Mouse (Mus musculus): ENCODE measurements around the gene Mbd6. TPM values are rescaled to one million over a fixed set of nuclear protein-coding genes. Genes with fewer than 3 reads are reported as not detected.

Mbd6 gene
- total RNA-seq, 2 experiments from 2014 or later: 37.4 to 45.5 TPM

- no peak for DNase-seq (ENCODE audit: extremely low spot score in 1 of 2, low spot score in 2 of 2)
- intact Hi-C loops (cut with DNase I): no loop called here
Measured at GRCm38 (mm10) chr10:127291881-127292638, 3.2 kb upstream of the Mbd6 start.

GRCm38 (mm10) chr10:127290930-127291880 lies 2.4 kb upstream of the Mbd6 start:
- peak in 1 of 2 experiments; percentile 67 for DNase-seq (ENCODE audit: extremely low spot score in 1 of 2, low spot score in 2 of 2)
- intact Hi-C loops (cut with DNase I): no loop called here

- DNase-seq (ENCODE audit: extremely low spot score in 1 of 2, low spot score in 2 of 2): peak; percentile 100
- intact Hi-C loops (cut with DNase I): no loop called here
Measured at GRCm38 (mm10) chr10:127290307-127290929, 1.6 kb upstream of the Mbd6 start.

GRCm38 (mm10) chr10:127289573-127290191 lies 864 bp upstream of the Mbd6 start:
- intact Hi-C loops (cut with DNase I): no loop called here
- DNase-seq (ENCODE audit: extremely low spot score in 1 of 2, low spot score in 2 of 2): peak in 1 of 2 experiments; percentile 88

- DNase-seq (ENCODE audit: extremely low spot score in 1 of 2, low spot score in 2 of 2): peak in 1 of 2 experiments; percentile 78
- intact Hi-C loops (cut with DNase I): no loop called here
Measured at GRCm38 (mm10) chr10:127288328-127288799, 454 bp downstream of the Mbd6 start.

- intact Hi-C loops (cut with DNase I): no loop called here
- DNase-seq (ENCODE audit: extremely low spot score in 1 of 2, low spot score in 2 of 2): no peak
Measured at GRCm38 (mm10) chr10:127287936-127288293, 903 bp downstream of the Mbd6 start.

GRCm38 (mm10) chr10:127287271-127287935 lies 1.4 kb downstream of the Mbd6 start:
- intact Hi-C loops (cut with DNase I): no loop called here
- DNase-seq (ENCODE audit: extremely low spot score in 1 of 2, low spot score in 2 of 2): no peak

- DNase-seq (ENCODE audit: extremely low spot score in 1 of 2, low spot score in 2 of 2): peak in 1 of 2 experiments; percentile 71
- intact Hi-C loops (cut with DNase I): no loop called here
Measured at GRCm38 (mm10) chr10:127286730-127287129, 2.1 kb downstream of the Mbd6 start.

- intact Hi-C loops (cut with DNase I): no loop called here
- DNase-seq (ENCODE audit: extremely low spot score in 1 of 2, low spot score in 2 of 2): no peak
Measured at GRCm38 (mm10) chr10:127286194-127286593, 2.6 kb downstream of the Mbd6 start.

- intact Hi-C loops (cut with DNase I): no loop called here
- DNase-seq (ENCODE audit: extremely low spot score in 1 of 2, low spot score in 2 of 2): no peak
Measured at GRCm38 (mm10) chr10:127285644-127286043, 3.2 kb downstream of the Mbd6 start.

- intact Hi-C loops (cut with DNase I): no loop called here
- no peak for DNase-seq (ENCODE audit: extremely low spot score in 1 of 2, low spot score in 2 of 2)
Measured at GRCm38 (mm10) chr10:127284724-127285500, 3.9 kb downstream of the Mbd6 start.

GRCm38 (mm10) chr10:127284105-127284622 lies 4.7 kb downstream of the Mbd6 start:
- DNase-seq (ENCODE audit: extremely low spot score in 1 of 2, low spot score in 2 of 2): no peak
- intact Hi-C loops (cut with DNase I): no loop called here

GRCm38 (mm10) chr10:127282620-127283215 lies 6.1 kb downstream of the Mbd6 start:
- no peak for DNase-seq (ENCODE audit: extremely low spot score in 1 of 2, low spot score in 2 of 2)
- intact Hi-C loops (cut with DNase I): no loop called here

GRCm38 (mm10) chr10:127281316-127281715 lies 7.5 kb downstream of the Mbd6 start:
- no peak for DNase-seq (ENCODE audit: extremely low spot score in 1 of 2, low spot score in 2 of 2)
- intact Hi-C loops (cut with DNase I): no loop called here

GRCm38 (mm10) chr10:127279730-127280129 lies 9.1 kb downstream of the Mbd6 start:
- no peak for DNase-seq (ENCODE audit: extremely low spot score in 1 of 2, low spot score in 2 of 2)
- intact Hi-C loops (cut with DNase I): no loop called here

GRCm38 (mm10) chr10:127274261-127275022 lies 14.4 kb downstream of the Mbd6 start:
- no peak for DNase-seq (ENCODE audit: extremely low spot score in 1 of 2, low spot score in 2 of 2)
- intact Hi-C loops (cut with DNase I): no loop called here
